ENCODE assay signal across 17 mouse cellular contexts in the genomic region with DNA sequence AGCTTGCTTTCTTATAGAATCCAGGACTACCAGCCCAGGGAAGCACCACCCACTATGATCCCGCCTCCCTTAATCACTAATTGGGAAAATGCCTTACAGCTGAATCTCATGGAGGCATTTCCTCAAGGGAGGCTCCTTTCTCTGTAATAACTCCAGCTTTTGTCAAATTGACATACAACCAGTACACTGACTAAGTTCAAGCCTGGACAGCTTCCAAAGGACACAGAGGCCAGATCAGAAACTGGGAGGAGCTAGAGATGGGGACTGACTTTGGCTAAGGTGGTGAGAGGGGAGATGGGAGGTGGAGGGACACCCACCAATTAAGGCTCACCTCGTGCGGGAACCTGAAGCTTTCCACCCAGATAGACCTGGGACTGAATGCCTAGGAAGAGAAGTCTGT. TPM values are rescaled to one million over a fixed set of nuclear protein-coding genes. Genes with fewer than 3 reads are reported as not detected.
"Had no signal": no experiment of that assay in that cellular context is flagged by ENCODE, and none has a peak within 500 bp of the region (broad histone marks: within the 10 kb centered on the region; RNA-seq: fewer than 3 reads in every experiment).

No protein-coding gene starts in this region.

- H3K9ac ChIP-seq: lung, embryonic 15.5 days; midbrain, embryonic 13.5 days; midbrain, embryonic 15.5 days; neural tube, embryonic 12.5 days; stomach, embryonic 15.5 days had no signal

- H3K4me3 ChIP-seq: lung, embryonic 15.5 days; megakaryocyte, embryonic 14.5 days; midbrain, embryonic 13.5 days; midbrain, embryonic 15.5 days; neural tube, embryonic 12.5 days; stomach, embryonic 15.5 days had no signal

- H3K27ac ChIP-seq: lung, embryonic 15.5 days; macrophage; midbrain, embryonic 13.5 days; midbrain, embryonic 15.5 days; neural tube, embryonic 12.5 days; stomach, embryonic 15.5 days; stomach, postnatal 0 days had no signal

- H3K36me3 ChIP-seq: lung, embryonic 15.5 days; midbrain, embryonic 13.5 days; midbrain, embryonic 15.5 days; neural tube, embryonic 12.5 days; stomach, embryonic 15.5 days had no signal

- H3K4me2 ChIP-seq: lung, embryonic 15.5 days; midbrain, embryonic 11.5 days; midbrain, embryonic 13.5 days; midbrain, embryonic 15.5 days; neural tube, embryonic 12.5 days; stomach, embryonic 15.5 days had no signal

- H3K4me1 ChIP-seq: lung, embryonic 15.5 days; megakaryocyte, embryonic 14.5 days; midbrain, embryonic 13.5 days; midbrain, embryonic 15.5 days; neural tube, embryonic 12.5 days; stomach, embryonic 15.5 days had no signal

- DNase-seq: lung, adult 2 months; lung, postnatal 14 days; lung, postnatal 36 days; right cerebral cortex, postnatal 14 days; thymus, adult 2 months; thymus, postnatal 25 days; thymus, postnatal 4 days had no signal

- H3K9me3 ChIP-seq: lung, embryonic 15.5 days; megakaryocyte, embryonic 14.5 days; midbrain, embryonic 13.5 days; midbrain, embryonic 15.5 days; neural tube, embryonic 12.5 days; stomach, embryonic 15.5 days had no signal

- H3K27me3 ChIP-seq: lung, embryonic 15.5 days; midbrain, embryonic 13.5 days; midbrain, embryonic 15.5 days; neural tube, embryonic 12.5 days; stomach, embryonic 15.5 days had no signal

- ATAC-seq: lung, postnatal 0 days; midbrain, embryonic 13.5 days; midbrain, embryonic 15.5 days had no signal

RNA-seq across cellular contexts. Expression of gene Crhr1, which starts 37.5 kb away (rescaled TPM):
- polyA plus RNA-seq: lung, adult 2 months; lung, embryonic 15.5 days; lung, postnatal 0 days; macrophage had no signal
